Mouse (Mus musculus): ENCODE results near the gene Aldh2.

DNA sequence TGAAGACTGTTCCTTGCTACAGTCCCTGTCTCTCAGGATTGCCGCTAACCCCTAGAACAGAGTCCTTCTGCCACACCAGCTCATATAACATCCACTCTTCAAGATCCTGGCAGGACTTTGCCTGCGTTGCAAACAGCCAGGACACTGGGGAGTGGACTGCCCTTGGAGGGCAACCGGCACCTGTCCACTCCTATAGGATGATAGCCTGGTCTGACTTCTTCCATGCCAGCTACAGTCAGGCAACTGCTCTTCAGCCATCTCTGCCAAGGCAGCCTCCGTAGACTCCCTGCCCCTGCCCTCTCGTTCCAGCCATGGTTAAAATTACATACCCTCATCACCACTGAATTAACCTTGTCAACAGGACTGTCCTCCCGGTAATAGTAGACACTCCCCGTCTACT lies 44.4 kb downstream of the Aldh2 start:
- TF ChIP-seq CTCF (IDR thresholded peaks at IDR 0.05; ENCODE audit: low read depth, low read length), result no peak
- no peak for TF ChIP-seq POLR2A (IDR thresholded peaks at IDR 0.05; ENCODE audit: insufficient read depth, low read length)
